Mouse (Mus musculus): Measurements from ENCODE around the gene Fam192a. TPM values are rescaled to one million over a fixed set of nuclear protein-coding genes. Genes with fewer than 3 reads are reported as not detected.
A peak's percentile ranks its signal among the peaks of the same experiment; 100 is the strongest.

Fam192a gene
- polyA plus RNA-seq, 1 experiment from 2014 or later: 81.0 TPM

DNA sequence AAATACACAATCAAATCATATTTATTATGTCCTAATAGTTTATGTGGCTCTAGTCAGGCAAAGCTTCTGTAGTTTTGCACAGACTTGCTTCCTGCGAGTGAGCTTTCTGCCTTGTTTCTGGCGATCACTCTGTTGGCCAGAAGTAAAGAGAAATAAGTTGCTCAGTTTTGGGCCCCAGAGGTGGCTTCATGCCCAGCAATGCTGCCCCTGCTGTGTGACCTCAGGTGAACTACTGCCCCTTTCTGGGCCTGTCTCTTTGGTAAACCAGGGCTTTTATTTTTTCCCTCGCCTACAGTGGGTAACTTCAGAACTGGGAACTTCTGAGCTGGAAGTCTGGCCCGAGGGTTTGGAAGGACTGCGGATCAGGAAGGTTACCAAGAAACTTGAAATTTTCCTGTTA lies 52.8 kb downstream of the Fam192a start:
- H3K4me3 ChIP-seq: no peak overlapping the region
- no peaks in the 10 kb centered on the region for H3K27me3 ChIP-seq
- no peak overlapping the region for H3K27ac ChIP-seq
- H3K9me3 ChIP-seq: no peaks in the 10 kb centered on the region
- no peak overlapping the region for H3K4me2 ChIP-seq (replicated peaks)
- H3K9ac ChIP-seq: no peak overlapping the region
- peaks cover 10% of the 10 kb centered on the region; the same call in 1 of the 2 replicates for H3K4me1 ChIP-seq
- 52% methylated on average over 5 of the region's 5 CpGs for WGBS
- ATAC-seq (ENCODE audit: insufficient number of reproducible peaks, insufficient read depth, low FRiP score, low TSS enrichment): no peak
- H3K36me3 ChIP-seq: no peaks in the 10 kb centered on the region

DNA sequence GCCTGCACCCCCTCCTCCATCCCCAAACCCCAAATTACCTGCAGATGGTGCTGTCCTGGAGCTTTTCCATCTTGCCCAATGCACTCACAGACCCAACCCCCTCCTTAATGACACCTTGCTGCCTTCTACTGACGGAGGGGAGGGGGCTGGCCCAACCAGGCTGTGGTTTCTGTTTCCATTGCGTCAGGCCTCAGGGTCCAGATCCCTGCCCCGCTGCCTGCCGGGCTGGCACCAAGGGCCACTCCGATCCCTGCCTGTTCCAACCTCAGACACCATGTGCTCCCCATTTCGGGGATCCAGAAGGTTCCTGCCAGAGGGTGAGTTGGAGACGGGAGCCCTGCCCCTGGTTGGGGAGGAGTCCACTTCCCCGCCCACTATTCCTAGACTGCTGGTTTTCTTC lies 57.8 kb downstream of the Fam192a start:
- Histone ChIP-seq H3K9me3 (no peaks in the 10 kb centered on the region), H3K36me3 (no peaks in the 10 kb centered on the region), H3K4me2 (replicated peaks) (no peak overlapping the region), H3K4me1 (peaks cover 5% of the 10 kb centered on the region; the same call in 1 of the 2 replicates), H3K9ac (no peak overlapping the region), H3K4me3 (no peak overlapping the region), H3K27me3 (no peaks in the 10 kb centered on the region), H3K27ac (no peak overlapping the region)
- no peak for ATAC-seq (ENCODE audit: insufficient number of reproducible peaks, insufficient read depth, low FRiP score, low TSS enrichment)
- WGBS: 43% methylated on average over 8 of the region's 8 CpGs

DNA sequence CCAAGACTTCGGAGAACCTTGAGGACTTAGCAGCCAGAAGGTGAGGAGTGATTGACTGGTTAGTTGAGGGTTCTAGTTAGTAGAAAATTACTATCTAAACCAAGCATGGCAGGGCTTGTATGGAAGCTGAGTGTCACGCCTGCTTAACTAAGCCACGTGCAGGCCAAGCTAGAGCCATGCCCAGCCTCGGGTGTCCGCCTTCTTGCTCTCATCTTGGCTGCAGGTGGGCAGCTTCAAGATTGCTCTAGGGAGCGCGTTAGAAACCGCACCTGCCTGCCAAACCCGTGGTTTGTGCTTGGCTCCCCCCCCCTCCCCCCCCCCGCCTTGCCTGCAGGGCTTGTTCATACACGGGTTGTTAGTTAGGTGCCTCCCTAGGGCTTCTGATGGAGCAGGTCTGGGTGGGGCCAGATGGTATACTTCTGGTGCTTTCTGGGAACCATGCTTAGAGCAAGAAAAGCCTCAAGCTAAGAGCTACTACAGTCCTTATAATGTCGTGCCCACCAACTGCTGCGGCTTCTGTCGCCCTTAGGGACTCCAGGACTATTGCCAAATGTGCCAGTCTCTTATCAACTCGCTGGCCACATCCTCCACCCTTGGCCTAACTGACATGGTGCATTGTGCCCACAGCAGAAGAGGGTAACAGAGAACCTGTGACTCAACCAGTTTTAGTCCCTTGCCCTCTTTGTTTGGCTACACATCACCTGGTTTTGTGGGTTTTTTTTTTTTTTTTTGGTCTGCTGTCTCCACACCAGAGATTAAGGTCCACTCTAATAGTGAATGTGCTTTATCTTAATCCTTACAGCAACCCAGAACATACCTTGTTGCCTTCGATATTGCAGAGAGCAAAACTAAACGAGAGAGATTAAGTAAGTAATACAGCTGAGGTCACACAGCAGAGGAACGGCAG lies 60.7 kb downstream of the Fam192a start:
- Histone ChIP-seq H3K4me2 (replicated peaks) (no peak overlapping the region), H3K27me3 (no peaks in the 10 kb centered on the region), H3K4me1 (peaks cover 5% of the 10 kb centered on the region; the same call in 1 of the 2 replicates), H3K9me3 (no peaks in the 10 kb centered on the region), H3K9ac (no peak overlapping the region), H3K36me3 (no peaks in the 10 kb centered on the region), H3K27ac (no peak overlapping the region), H3K4me3 (no peak overlapping the region)
- ATAC-seq (ENCODE audit: insufficient number of reproducible peaks, insufficient read depth, low FRiP score, low TSS enrichment): no peak
- WGBS: 72% methylated on average over 17 of the region's 18 CpGs

DNA sequence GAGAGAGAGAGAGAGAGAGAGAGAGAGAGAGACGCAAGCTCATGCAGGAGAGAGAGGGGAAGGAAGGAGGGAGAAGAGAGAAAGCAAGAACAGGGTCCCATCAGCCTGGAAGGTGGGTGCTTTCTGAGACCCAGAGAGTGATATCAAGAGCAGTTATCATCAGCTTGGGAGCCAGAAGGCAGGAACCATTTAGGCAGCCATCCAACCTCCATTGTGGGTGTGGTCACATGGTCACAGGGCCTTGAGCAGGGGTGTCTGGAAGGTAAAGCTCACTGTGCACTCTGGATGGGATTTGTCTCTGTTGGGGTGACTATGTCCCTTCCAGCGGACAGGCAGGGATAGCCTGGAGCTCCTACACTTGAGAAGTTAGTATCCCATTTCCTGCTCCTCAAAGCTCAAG lies 61.8 kb downstream of the Fam192a start:
- peaks cover 7% of the 10 kb centered on the region; the same call in 1 of the 2 replicates for H3K27me3 ChIP-seq
- peaks cover 5% of the 10 kb centered on the region; the same call in 1 of the 2 replicates for H3K4me1 ChIP-seq
- H3K4me2 ChIP-seq (replicated peaks): no peak overlapping the region
- no peak overlapping the region for H3K27ac ChIP-seq
- no peak for ATAC-seq (ENCODE audit: insufficient number of reproducible peaks, insufficient read depth, low FRiP score, low TSS enrichment)
- H3K36me3 ChIP-seq: no peaks in the 10 kb centered on the region
- no peaks in the 10 kb centered on the region for H3K9me3 ChIP-seq
- 84% methylated on average over 2 of the region's 2 CpGs for WGBS
- no peak overlapping the region for H3K9ac ChIP-seq
- H3K4me3 ChIP-seq: no peak overlapping the region

DNA sequence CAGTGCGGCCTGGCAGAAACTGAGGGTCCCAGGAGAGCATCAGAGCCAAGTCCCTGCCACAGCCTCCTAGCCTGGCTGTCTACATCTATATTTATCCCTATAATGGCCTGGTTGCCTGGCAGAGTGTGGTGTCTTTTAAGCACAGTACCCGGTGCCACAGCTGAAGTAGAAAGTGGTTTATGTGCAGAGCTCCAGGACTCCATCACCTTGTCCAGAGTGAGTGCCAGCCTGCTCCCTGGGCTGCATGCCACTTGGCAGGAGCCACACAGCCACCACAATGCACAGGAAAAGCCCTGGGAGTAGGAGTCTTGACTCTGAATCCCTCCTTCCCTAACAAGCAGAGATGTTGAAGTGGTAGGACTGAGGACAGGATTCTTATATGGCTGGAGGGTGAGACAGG lies 64.3 kb downstream of the Fam192a start:
- H3K27me3 ChIP-seq: peaks cover 32% of the 10 kb centered on the region

DNA sequence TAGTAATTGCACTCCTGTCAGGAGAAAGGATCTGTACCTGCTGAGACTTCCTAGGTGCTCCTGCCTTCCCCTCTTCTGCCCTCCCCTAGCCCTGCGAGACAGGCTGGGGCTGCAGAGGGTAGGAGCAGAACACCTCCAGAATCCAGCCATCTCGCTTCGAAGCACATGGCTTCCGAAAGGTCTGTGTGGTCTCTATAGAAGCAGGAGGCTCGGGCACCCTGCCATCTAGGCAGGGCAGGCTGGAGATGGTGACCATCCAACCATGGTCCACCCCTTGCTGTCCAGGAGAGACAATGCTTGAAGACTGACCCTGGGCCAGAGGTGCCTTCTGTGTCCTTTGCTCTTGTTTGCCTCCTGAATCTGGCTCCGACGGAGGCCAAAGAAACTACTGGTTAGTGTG lies 66.2 kb downstream of the Fam192a start:
- WGBS: 80% methylated on average over 7 of the region's 7 CpGs
- Histone ChIP-seq H3K36me3 (no peaks in the 10 kb centered on the region), H3K4me2 (replicated peaks) (no peak overlapping the region), H3K4me3 (no peak overlapping the region), H3K27me3 (peaks cover 41% of the 10 kb centered on the region), H3K4me1 (peaks cover 10% of the 10 kb centered on the region), H3K27ac (no peak overlapping the region), H3K9me3 (no peaks in the 10 kb centered on the region), H3K9ac (no peak overlapping the region)
- ATAC-seq (ENCODE audit: insufficient number of reproducible peaks, insufficient read depth, low FRiP score, low TSS enrichment): no peak

More for the DNA sequence above, 64.3 kb downstream of the Fam192a start:
- no peak for ATAC-seq (ENCODE audit: insufficient number of reproducible peaks, insufficient read depth, low FRiP score, low TSS enrichment)
- no peak overlapping the region for H3K9ac ChIP-seq
- 0 out of 2 replicates have a peak, but pooled peaks cover 3% of the 10 kb centered on the region for H3K4me1 ChIP-seq
- H3K4me3 ChIP-seq: no peak overlapping the region
- 69% methylated on average over 2 of the region's 2 CpGs for WGBS
- H3K36me3 ChIP-seq: no peaks in the 10 kb centered on the region
- no peak overlapping the region for H3K4me2 ChIP-seq (replicated peaks)
- no peak overlapping the region for H3K27ac ChIP-seq
- no peaks in the 10 kb centered on the region for H3K9me3 ChIP-seq

DNA sequence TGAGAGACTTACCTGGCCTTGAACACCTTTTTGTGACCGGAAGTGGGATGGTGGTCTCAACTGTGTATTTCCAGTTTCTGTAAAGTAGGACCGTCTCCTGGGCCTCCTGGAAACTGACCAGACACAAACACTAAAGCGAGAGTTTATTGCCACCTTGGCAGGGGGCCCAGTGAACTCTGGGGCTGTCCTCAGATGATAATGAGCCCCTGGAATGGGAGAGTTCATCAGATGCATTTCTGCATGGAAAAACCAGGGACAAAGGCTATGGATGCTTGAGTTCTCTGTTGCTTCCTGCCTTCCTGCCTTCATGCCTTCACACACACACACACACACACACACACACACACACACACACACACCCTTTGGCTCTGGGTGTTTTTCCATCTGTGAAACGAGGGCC lies 67.2 kb downstream of the Fam192a start:
- 62% methylated on average over 4 of the region's 4 CpGs for WGBS
- Histone ChIP-seq H3K4me1 (peaks cover 10% of the 10 kb centered on the region), H3K4me3 (no peak overlapping the region), H3K9ac (no peak overlapping the region), H3K36me3 (no peaks in the 10 kb centered on the region), H3K4me2 (replicated peaks) (no peak overlapping the region), H3K27me3 (peaks cover 41% of the 10 kb centered on the region), H3K27ac (no peak overlapping the region), H3K9me3 (no peaks in the 10 kb centered on the region)
- no peak for ATAC-seq (ENCODE audit: insufficient number of reproducible peaks, insufficient read depth, low FRiP score, low TSS enrichment)

DNA sequence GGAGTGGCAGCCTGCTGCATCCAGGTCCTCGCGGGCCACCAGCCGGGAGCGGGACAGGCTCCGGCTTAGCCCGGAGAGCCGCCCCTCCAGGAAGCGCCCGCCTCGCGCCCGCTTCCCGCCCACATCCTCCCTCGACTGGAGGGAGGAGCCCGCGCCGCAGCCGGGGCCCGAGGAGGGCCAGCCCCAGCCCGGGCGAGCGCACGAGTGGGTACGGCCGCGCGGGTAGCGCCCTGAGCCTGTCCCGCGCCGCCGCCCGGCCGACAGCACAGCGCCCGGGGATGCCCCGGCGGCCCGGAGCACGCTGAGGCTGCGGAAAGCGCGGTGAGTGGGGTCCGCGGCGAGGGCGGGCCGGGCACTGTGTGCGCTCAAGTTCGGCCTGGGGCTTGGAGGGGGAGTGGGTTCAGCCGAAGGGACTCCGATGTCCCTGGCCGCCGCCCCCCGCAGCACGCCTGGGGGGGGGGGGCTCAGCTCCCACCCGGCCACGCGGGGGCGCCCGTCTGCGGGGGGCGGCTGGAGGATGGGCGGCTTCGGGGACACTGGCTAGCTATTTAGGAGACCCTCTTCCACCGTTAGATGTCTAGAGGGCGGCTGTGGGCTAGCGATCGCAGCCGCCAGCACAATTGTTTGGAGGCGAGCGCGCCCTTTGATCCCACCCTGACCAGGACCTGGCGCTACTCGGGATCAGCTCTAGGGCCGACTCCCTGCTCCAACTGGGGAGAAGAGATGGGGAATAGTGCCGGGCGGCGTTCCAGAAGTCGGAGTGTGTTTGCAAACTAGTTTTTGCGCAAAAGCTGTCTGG lies 68.7 kb downstream of the Fam192a start, which contains the start of gene Cpne2:
Cpne2 (plus strand) TSS at position 118 of the 799 bp plus-strand sequence.
- Histone ChIP-seq H3K27me3 (peaks cover 41% of the 10 kb centered on the region), H3K27ac (no peak within 1 kb of the TSS)
- WGBS: 1% methylated on average over 70 of the region's 81 CpGs

DNA sequence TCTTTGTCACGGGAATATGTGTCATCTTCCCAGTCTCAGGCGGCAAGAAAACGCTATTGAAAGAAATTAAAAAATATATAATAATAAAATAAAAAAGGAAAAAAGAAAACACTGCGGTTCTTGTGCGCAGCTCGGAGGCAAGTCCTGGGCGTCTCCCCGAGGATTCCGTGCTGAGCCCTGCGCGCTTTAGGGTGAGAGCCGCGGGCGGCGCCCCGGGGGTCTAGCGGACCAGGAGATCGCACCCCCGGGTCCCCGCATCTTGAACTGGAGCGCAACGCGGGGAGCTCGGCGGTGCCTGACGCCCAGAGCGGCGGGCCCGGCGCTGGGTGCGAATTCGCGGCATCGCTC lies 69.3 kb downstream of the Fam192a start:
- H3K27me3 ChIP-seq: peaks cover 41% of the 10 kb centered on the region
- no peaks in the 10 kb centered on the region for H3K36me3 ChIP-seq
- no peak overlapping the region for H3K27ac ChIP-seq
- no peak; the same call in 1 of the 2 replicates for ATAC-seq (ENCODE audit: insufficient number of reproducible peaks, insufficient read depth, low FRiP score, low TSS enrichment)
- under 1% methylated on average over 34 of the region's 34 CpGs for WGBS
- H3K4me3 ChIP-seq: peak overlapping the region; percentile 67
- no peaks in the 10 kb centered on the region for H3K9me3 ChIP-seq
- H3K9ac ChIP-seq: peak overlapping the region; percentile 77
- peak overlapping the region; percentile 93 for H3K4me2 ChIP-seq (replicated peaks)
- peaks cover 10% of the 10 kb centered on the region for H3K4me1 ChIP-seq

More for the DNA sequence above, 68.7 kb downstream of the Fam192a start, which contains the start of gene Cpne2:
- peak; percentile 82 for ATAC-seq (ENCODE audit: insufficient number of reproducible peaks, insufficient read depth, low FRiP score, low TSS enrichment)
- Histone ChIP-seq H3K9me3 (no peaks in the 10 kb centered on the region), H3K4me3 (peak within 1 kb of the TSS; percentile 67), H3K4me1 (peaks cover 10% of the 10 kb centered on the region), H3K9ac (peak within 1 kb of the TSS; percentile 77), H3K36me3 (no peaks in the 10 kb centered on the region), H3K4me2 (replicated peaks) (peak within 1 kb of the TSS; percentile 93)

DNA sequence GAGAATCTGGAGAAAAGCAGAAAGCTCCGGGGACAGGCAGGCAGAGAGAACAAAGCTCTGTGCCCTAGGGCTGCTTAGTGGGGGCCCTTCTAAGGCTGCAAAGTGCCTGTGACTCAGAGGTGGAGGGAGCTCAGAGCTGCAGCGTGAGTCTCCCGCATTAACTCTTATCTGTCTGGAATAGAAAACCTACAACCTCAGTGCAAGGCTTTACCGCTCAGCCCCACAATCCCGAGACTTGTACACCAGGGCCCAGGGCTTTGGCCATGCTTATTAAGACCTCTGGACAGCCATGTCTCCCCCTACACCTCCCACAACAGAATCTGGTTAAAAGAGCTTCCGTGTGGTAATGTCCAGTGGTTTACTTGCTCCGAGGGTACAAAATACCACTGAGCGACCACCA lies 69.8 kb downstream of the Fam192a start:
- no peak for ATAC-seq (ENCODE audit: insufficient number of reproducible peaks, insufficient read depth, low FRiP score, low TSS enrichment)

DNA sequence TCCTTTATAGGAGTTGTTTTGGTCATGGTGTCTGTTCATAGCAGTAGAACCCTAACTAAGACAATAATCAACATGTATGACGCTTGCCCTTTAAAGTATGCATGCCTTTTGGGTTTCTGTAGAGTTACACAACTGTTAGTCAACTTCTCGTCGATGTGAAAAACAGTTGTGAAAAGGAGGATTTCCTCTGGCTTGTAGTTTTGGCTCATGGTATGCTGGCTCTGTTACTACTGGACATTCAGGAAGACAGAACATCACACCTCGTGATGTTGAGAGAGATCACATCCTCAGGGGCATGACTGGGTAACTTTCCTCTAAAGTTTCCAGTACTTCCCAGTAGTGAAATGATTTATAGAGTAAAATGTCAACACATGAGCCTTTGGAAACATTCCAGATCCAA lies 71.2 kb downstream of the Fam192a start:
- no peak overlapping the region for H3K4me3 ChIP-seq
- no peak for ATAC-seq (ENCODE audit: insufficient number of reproducible peaks, insufficient read depth, low FRiP score, low TSS enrichment)
- no peak overlapping the region for H3K9ac ChIP-seq
- H3K4me2 ChIP-seq (replicated peaks): no peak overlapping the region
- no peaks in the 10 kb centered on the region for H3K36me3 ChIP-seq
- peaks cover 41% of the 10 kb centered on the region for H3K27me3 ChIP-seq
- WGBS: 88% methylated on average over 4 of the region's 4 CpGs
- peaks cover 10% of the 10 kb centered on the region for H3K4me1 ChIP-seq
- H3K27ac ChIP-seq: no peak overlapping the region
- no peaks in the 10 kb centered on the region for H3K9me3 ChIP-seq

More for the DNA sequence above, 69.8 kb downstream of the Fam192a start:
- WGBS: 3% methylated on average over 8 of the region's 8 CpGs
- H3K4me3 ChIP-seq: peak overlapping the region; percentile 67
- H3K9me3 ChIP-seq: no peaks in the 10 kb centered on the region
- no peak overlapping the region for H3K27ac ChIP-seq
- H3K9ac ChIP-seq: peak overlapping the region; percentile 30; the same call in 1 of the 2 replicates
- no peaks in the 10 kb centered on the region for H3K36me3 ChIP-seq
- peaks cover 41% of the 10 kb centered on the region for H3K27me3 ChIP-seq
- peak overlapping the region; percentile 93 for H3K4me2 ChIP-seq (replicated peaks)
- H3K4me1 ChIP-seq: peaks cover 10% of the 10 kb centered on the region

Measured in embryonic facial prominence, embryonic 12.5 days (tissue).